Mouse (Mus musculus) myocyte (in vitro differentiated cells): ENCODE measurements around the gene Acot12.

Experiments used
- E2F4 ChIP-seq: IDR thresholded peaks from one replicate; pipeline ENCODE4 v1.6.1; 2011; ENCODE audit warnings: mild to moderate bottlenecking, control low read depth, moderate library complexity; ENCODE audit not compliant: insufficient read depth
- MYOG ChIP-seq, 3 experiments: IDR thresholded peaks; one replicate each; pipeline ENCODE4 v1.6.1; 2011; ENCODE audit warnings: control low read depth in 2 of 3, low read depth in 2 of 3, mild to moderate bottlenecking in 2 of 3; ENCODE audit not compliant: insufficient read length in 2 of 3, control insufficient read depth in 1 of 3, insufficient read depth in 1 of 3
- POLR2A ChIP-seq: IDR thresholded peaks from one replicate; pipeline ENCODE4 v1.6.1; 2011; ENCODE audit warnings: low read depth, mild to moderate bottlenecking, control low read depth, moderate library complexity; ENCODE audit not compliant: insufficient read length
- USF1 ChIP-seq: IDR thresholded peaks from one replicate; pipeline ENCODE4 v1.6.1; 2011; ENCODE audit warnings: low read depth, mild to moderate bottlenecking, control low read depth, moderate library complexity

GRCm38 (mm10) chr13:91697011-91697410, 44.3 kb upstream of the Acot12 start:
- TF ChIP-seq MYOG (IDR thresholded peaks at IDR 0.05; ENCODE audit: control insufficient read depth in 1 of 3, insufficient read depth in 1 of 3, insufficient read length in 2 of 3, low read depth in 2 of 3) (no peak), USF1 (no peak), POLR2A (no peak), E2F4 (no peak)
